Mouse (Mus musculus): ENCODE data around the gene Akr1d1.

The Akr1d1 gene

DNA sequence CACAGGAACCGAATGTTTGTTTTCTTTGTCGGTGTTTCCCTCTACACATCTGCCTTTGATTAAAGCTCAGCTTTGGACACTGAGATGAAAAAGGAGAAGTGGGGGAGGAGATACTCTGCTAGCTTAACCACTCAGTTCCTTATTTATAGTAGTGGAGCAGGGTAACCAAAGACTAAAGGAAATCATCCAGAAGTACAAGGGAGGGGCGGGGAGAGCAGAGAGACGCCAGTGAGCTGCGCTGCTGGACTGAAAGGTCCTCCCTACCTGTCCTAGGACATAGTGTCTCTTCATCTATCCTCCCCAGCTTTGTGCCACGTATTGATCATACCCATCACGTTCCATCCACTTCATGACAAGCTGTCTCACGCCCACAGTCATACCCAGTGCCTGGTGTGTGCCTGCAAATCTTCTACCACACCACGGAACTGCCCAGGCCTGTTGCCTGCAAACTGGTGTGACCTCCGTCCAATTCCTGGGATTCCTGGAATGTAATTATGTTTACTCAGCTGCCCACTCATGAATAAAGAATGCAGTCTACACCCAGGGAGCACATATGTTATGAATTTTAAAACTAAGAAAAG, 87.5 kb downstream of the Akr1d1 start:
- no peak for DNase-seq (ENCODE audit: low spot score in 2 of 2)
